Mouse (Mus musculus): ENCODE measurements around the gene Samd4b. TPM values are rescaled to one million over a fixed set of nuclear protein-coding genes. Genes with fewer than 3 reads are reported as not detected.

Samd4b gene
- polyA plus RNA-seq, 1 experiment = 11.4 TPM

DNA sequence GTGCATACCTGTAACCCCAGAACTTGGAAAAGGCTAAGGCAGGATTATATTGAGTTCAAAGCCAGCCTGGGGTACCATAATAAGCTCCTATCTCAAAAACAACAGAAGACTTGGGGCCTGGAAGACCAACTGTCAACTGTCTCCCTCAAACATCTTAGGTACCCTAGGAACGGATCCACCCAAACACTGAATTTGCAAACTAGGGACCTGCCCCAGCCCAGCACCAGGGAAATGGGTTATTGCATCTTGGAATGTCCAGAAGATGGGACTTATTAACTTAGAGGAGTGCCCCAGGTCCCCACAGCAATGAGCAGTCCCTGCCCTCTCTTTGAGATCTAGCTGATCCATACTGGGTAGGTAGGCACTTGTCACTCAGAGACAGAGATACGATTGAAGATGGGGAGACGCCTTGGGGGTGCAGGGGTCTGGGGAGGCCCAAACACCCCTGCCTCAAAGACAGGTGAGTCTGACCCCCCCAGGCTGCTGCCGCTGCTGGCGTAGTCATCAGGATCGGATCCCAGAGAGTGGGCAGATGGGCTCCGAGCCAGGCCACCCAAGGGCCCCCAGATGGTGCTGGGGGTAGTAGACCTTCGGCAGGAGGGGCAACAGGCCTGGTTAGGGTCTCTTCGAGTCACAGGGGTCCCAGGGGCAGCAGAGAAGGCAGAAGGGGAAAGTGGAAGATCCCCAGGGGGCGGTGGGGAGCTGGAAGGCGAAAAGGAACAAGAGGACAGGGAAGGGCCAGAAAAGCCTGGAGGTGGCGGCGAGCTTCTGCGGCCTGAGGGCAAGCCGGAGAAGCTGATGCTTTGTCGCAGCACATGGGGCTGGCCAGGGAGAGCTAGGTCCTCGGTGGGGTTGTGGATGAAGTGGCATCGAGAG lies 220.5 kb downstream of the Samd4b start:
- Histone ChIP-seq H3K9me3 (ENCODE audit: control insufficient read depth, low read length) (no peaks in the 10 kb centered on the region), H3K4me3 (replicated peaks) (peak overlapping the region; percentile 75), H3K36me3 (ENCODE audit: control insufficient read depth) (peaks cover 9% of the 10 kb centered on the region), H3K27me3 (ENCODE audit: control insufficient read depth) (peaks cover 5% of the 10 kb centered on the region), H3K4me1 (ENCODE audit: control insufficient read depth) (peaks cover 97% of the 10 kb centered on the region)
- no peak for TF ChIP-seq GATA1 (IDR thresholded peaks at IDR 0.05; ENCODE audit: low read length)
- no peak for TF ChIP-seq TAL1 (IDR thresholded peaks at IDR 0.05; ENCODE audit: low read length)

DNA sequence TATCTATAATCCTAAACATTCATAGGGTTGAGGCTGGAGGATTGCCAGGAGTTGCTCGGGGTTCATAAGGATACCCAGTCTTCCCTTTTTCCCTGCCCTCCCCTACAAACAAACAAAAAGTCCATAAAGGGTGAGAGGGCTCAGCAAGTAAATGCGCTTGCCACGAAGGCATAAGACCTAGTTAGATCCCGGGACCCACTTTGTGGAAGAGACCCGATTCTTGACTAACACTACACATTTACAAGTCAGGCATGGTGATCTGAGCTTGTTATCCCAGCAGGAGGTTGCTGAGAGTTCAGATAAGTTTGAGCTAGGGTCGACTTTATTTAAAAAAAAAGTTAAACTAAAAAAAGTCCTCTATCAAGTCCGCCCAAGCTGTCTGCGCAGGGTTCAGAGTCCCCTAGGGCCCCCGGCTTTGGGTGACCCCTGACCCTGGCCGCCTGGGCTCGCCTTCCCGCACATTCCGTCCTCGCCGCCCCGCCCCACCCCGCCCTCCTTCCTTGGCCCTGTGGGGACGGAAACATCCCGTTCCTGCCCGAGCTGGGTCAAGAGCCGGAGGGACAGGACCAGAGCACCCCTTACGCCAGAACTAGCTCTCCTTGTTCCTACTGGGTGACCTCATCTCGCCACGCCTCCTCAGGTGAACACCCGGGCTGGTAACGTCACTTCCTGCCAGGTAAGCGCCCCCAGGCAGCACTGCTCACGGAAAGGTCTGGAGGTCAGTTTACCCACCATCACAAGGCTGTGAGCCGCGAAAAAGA lies 221.8 kb downstream of the Samd4b start:
- H3K4me1 ChIP-seq (ENCODE audit: control insufficient read depth) = peaks cover 96% of the 10 kb centered on the region

GRCm38 (mm10) chr7:28375176-28375921 lies 222.6 kb downstream of the Samd4b start:
- peaks cover 9% of the 10 kb centered on the region for H3K36me3 ChIP-seq (ENCODE audit: control insufficient read depth)
- peaks cover 23% of the 10 kb centered on the region for H3K27me3 ChIP-seq (ENCODE audit: control insufficient read depth)
- TF ChIP-seq TAL1 (IDR thresholded peaks at IDR 0.05; ENCODE audit: low read length) (no peak), GATA1 (IDR thresholded peaks at IDR 0.05; ENCODE audit: low read length) (no peak)
- H3K4me1 ChIP-seq (ENCODE audit: control insufficient read depth) = peaks cover 94% of the 10 kb centered on the region
- no peaks in the 10 kb centered on the region for H3K9me3 ChIP-seq (ENCODE audit: control insufficient read depth, low read length)
- peak overlapping the region; percentile 65 for H3K4me3 ChIP-seq (replicated peaks)

More for the DNA sequence above, 221.8 kb downstream of the Samd4b start:
- H3K27me3 ChIP-seq (ENCODE audit: control insufficient read depth) = peaks cover 15% of the 10 kb centered on the region
- no peaks in the 10 kb centered on the region for H3K9me3 ChIP-seq (ENCODE audit: control insufficient read depth, low read length)
- TF ChIP-seq TAL1 (IDR thresholded peaks at IDR 0.05; ENCODE audit: low read length) = no peak
- TF ChIP-seq GATA1 (IDR thresholded peaks at IDR 0.05; ENCODE audit: low read length) = no peak
- peak overlapping the region; percentile 65 for H3K4me3 ChIP-seq (replicated peaks)
- H3K36me3 ChIP-seq (ENCODE audit: control insufficient read depth) = peaks cover 9% of the 10 kb centered on the region

DNA sequence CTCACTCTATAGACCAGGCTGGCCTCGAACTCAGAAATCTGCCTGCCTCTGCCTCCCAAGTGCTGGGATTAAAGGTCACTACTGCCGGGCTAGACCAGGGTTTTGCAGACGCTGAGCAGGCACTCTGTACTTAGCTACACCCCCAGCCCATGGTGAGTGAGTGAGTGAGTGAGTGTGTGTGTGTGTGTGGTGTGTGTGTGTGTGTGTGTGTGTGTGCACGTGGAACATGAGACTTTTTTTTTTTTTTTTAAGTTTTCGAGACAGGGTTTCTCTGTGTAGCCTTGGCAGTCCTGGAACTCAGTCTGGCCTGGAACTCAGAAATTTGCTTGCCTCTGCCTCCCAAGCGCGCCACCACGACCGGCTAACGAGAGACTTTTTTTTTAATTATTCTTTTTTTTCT lies 223.3 kb downstream of the Samd4b start:
- Histone ChIP-seq H3K4me3 (replicated peaks) (no peak overlapping the region), H3K27me3 (ENCODE audit: control insufficient read depth) (peaks cover 29% of the 10 kb centered on the region), H3K4me1 (ENCODE audit: control insufficient read depth) (peaks cover 87% of the 10 kb centered on the region), H3K36me3 (ENCODE audit: control insufficient read depth) (peaks cover 12% of the 10 kb centered on the region), H3K9me3 (ENCODE audit: control insufficient read depth, low read length) (no peaks in the 10 kb centered on the region)
- no peak for TF ChIP-seq GATA1 (IDR thresholded peaks at IDR 0.05; ENCODE audit: low read length)
- TF ChIP-seq TAL1 (IDR thresholded peaks at IDR 0.05; ENCODE audit: low read length) = no peak

- TF ChIP-seq TAL1 (IDR thresholded peaks at IDR 0.05; ENCODE audit: low read length) (no peak), GATA1 (IDR thresholded peaks at IDR 0.05; ENCODE audit: low read length) (no peak)
- peaks cover 29% of the 10 kb centered on the region for H3K27me3 ChIP-seq (ENCODE audit: control insufficient read depth)
- H3K36me3 ChIP-seq (ENCODE audit: control insufficient read depth) = peaks cover 12% of the 10 kb centered on the region
- H3K4me1 ChIP-seq (ENCODE audit: control insufficient read depth) = peaks cover 81% of the 10 kb centered on the region
- H3K9me3 ChIP-seq (ENCODE audit: control insufficient read depth, low read length) = no peaks in the 10 kb centered on the region
- no peak overlapping the region for H3K4me3 ChIP-seq (replicated peaks)
Observed at GRCm38 (mm10) chr7:28373891-28374495, 224.0 kb downstream of the Samd4b start.

DNA sequence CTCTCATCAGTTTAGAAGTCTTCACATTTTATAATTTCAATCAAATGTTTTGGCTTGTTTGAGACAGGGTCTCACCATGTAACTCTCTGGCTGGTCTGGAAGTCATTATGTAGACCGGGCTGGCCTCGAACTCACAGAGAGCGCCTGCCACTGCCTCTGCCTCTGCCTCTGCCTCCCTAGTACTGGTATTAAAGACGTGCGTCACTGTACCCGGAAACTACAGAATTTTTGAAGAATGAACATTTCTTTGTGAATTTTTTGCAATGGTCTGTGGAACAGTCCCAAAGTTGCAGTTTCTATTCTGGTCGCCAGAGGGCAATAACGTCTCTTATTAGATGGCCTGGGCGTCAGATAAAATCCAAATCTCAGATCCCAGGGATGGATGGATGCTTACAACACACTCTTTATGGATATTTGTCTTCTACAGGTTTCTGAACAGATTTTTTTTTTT lies 224.8 kb downstream of the Samd4b start:
- H3K4me3 ChIP-seq (replicated peaks) = peak overlapping the region; percentile 67
- H3K36me3 ChIP-seq (ENCODE audit: control insufficient read depth) = peaks cover 12% of the 10 kb centered on the region
- H3K9me3 ChIP-seq (ENCODE audit: control insufficient read depth, low read length) = no peaks in the 10 kb centered on the region
- TF ChIP-seq GATA1 (IDR thresholded peaks at IDR 0.05; ENCODE audit: low read length) = peak; percentile 34; the same call in 1 of the 2 replicates
- no peak for TF ChIP-seq TAL1 (IDR thresholded peaks at IDR 0.05; ENCODE audit: low read length)
- peaks cover 29% of the 10 kb centered on the region for H3K27me3 ChIP-seq (ENCODE audit: control insufficient read depth)
- H3K4me1 ChIP-seq (ENCODE audit: control insufficient read depth) = peaks cover 72% of the 10 kb centered on the region

GRCm38 (mm10) chr7:28372251-28373108 lies 225.5 kb downstream of the Samd4b start, which contains the start of gene Plekhg2:
Gene Plekhg2, minus strand, starts transcription at chr7:28372599.
- no peaks in the 10 kb centered on the region for H3K9me3 ChIP-seq (ENCODE audit: control insufficient read depth, low read length)
- H3K36me3 ChIP-seq (ENCODE audit: control insufficient read depth) = peaks cover 9% of the 10 kb centered on the region
- peak within 1 kb of the TSS; percentile 67 for H3K4me3 ChIP-seq (replicated peaks)
- peaks cover 25% of the 10 kb centered on the region for H3K27me3 ChIP-seq (ENCODE audit: control insufficient read depth)
- peaks cover 66% of the 10 kb centered on the region for H3K4me1 ChIP-seq (ENCODE audit: control insufficient read depth)
- TF ChIP-seq TAL1 (IDR thresholded peaks at IDR 0.05; ENCODE audit: low read length) (no peak), GATA1 (IDR thresholded peaks at IDR 0.05; ENCODE audit: low read length) (no peak)
